Mouse (Mus musculus): ENCODE data around the gene Pde2a.

Pde2a gene

GRCm38 (mm10) chr7:101421529-101421928 lies at the start of gene Pde2a:
Gene Pde2a, plus strand, starts transcription at chr7:101421691.
- WGBS = 9% methylated on average over 6 of the region's 6 CpGs

- WGBS = 89% methylated on average over 26 of the region's 26 CpGs
These were observed 48.4 kb upstream of the Pde2a start for GRCm38 (mm10) chr7:101373082-101373481.

GRCm38 (mm10) chr7:101376701-101377340 lies 44.7 kb upstream of the Pde2a start:
- 70% methylated on average over 10 of the region's 10 CpGs for WGBS

GRCm38 (mm10) chr7:101377741-101378262 lies 43.7 kb upstream of the Pde2a start:
- WGBS = 54% methylated on average over 7 of the region's 7 CpGs

- WGBS = 78% methylated on average over 3 of the region's 3 CpGs
These were observed 43.2 kb upstream of the Pde2a start for GRCm38 (mm10) chr7:101378285-101378684.

- WGBS = 60% methylated on average over 5 of the region's 5 CpGs
These were observed 42.6 kb upstream of the Pde2a start for GRCm38 (mm10) chr7:101378796-101379465.

GRCm38 (mm10) chr7:101379732-101380131 lies 41.8 kb upstream of the Pde2a start:
- 81% methylated on average over 2 of the region's 2 CpGs for WGBS

- WGBS = 85% methylated on average over 6 of the region's 6 CpGs
These were observed 40.0 kb upstream of the Pde2a start for GRCm38 (mm10) chr7:101381512-101381911.

- WGBS = 66% methylated on average over 8 of the region's 8 CpGs
These were observed 39.1 kb upstream of the Pde2a start for GRCm38 (mm10) chr7:101382378-101382777.

GRCm38 (mm10) chr7:101383756-101384155 lies 37.7 kb upstream of the Pde2a start:
- WGBS = 68% methylated on average over 3 of the region's 3 CpGs

GRCm38 (mm10) chr7:101384931-101385330 lies 36.6 kb upstream of the Pde2a start:
- WGBS = 73% methylated on average over 10 of the region's 10 CpGs

GRCm38 (mm10) chr7:101385331-101385733 lies 36.2 kb upstream of the Pde2a start:
- 67% methylated on average over 6 of the region's 6 CpGs for WGBS

GRCm38 (mm10) chr7:101385866-101386452 lies 35.5 kb upstream of the Pde2a start:
- 69% methylated on average over 10 of the region's 10 CpGs for WGBS

GRCm38 (mm10) chr7:101389256-101389655 lies 32.2 kb upstream of the Pde2a start:
- WGBS = 90% methylated on average over 6 of the region's 6 CpGs

GRCm38 (mm10) chr7:101391909-101392479 lies 29.5 kb upstream of the Pde2a start:
- 65% methylated on average over 4 of the region's 4 CpGs for WGBS

- WGBS = 79% methylated on average over 4 of the region's 4 CpGs
These were observed 28.5 kb upstream of the Pde2a start for GRCm38 (mm10) chr7:101393015-101393414.

- 60% methylated on average over 8 of the region's 8 CpGs for WGBS
These were observed 27.6 kb upstream of the Pde2a start for GRCm38 (mm10) chr7:101393694-101394504.

- WGBS = 86% methylated on average over 3 of the region's 3 CpGs
These were observed 26.9 kb upstream of the Pde2a start for GRCm38 (mm10) chr7:101394569-101394968.

- WGBS = 84% methylated on average over 2 of the region's 2 CpGs
These were observed 26.0 kb upstream of the Pde2a start for GRCm38 (mm10) chr7:101395471-101395870.

GRCm38 (mm10) chr7:101397175-101397574 lies 24.3 kb upstream of the Pde2a start:
- 79% methylated on average over 4 of the region's 4 CpGs for WGBS

GRCm38 (mm10) chr7:101401510-101401909 lies 20.0 kb upstream of the Pde2a start:
- WGBS = 85% methylated on average over 7 of the region's 7 CpGs

GRCm38 (mm10) chr7:101403831-101404230 lies 17.7 kb upstream of the Pde2a start:
- 94% methylated on average over 5 of the region's 5 CpGs for WGBS

Data from cerebral cortex, adult 2 months (tissue).